Mouse (Mus musculus): Measurements from ENCODE around the gene Spem2.

DNA sequence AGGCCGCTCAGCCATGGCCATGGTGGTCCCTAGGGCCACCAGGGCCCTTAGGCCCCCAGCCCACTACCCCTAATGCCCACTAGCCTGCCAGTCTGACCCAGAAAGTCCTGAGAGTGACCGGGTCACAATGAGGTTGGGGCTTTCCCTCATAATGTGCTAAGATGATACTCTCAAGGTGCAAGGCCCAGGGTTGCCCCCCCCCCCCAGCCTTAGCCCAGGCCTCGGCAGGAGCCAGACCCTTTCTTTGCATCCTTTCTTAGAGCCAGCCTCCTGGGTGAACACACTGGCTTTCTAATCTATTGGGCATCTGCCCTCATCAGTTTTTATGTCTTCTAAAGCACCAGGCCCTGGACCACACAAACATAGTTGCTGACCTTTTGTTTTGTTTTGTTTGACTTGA, 3.8 kb upstream of the Spem2 start, which contains the start of gene Spem1:
- TF ChIP-seq EP300 (IDR thresholded peaks at IDR 0.05; ENCODE audit: low read depth) (no peak), CTCF (IDR thresholded peaks at IDR 0.05; ENCODE audit: low read depth) (no peak)
